8 mouse cellular contexts compared by ENCODE assay signal in genomic region chr3:133091664-133092273, GRCm38 (mm10). TPM values are rescaled to one million over a fixed set of nuclear protein-coding genes. Genes with fewer than 3 reads are reported as not detected.
DNase-seq lines count a peak whose midpoint lies in the region; ATAC-seq and TF ChIP-seq lines count a peak whose summit lies in the region.

Gene Ints12, plus strand, starts transcription at chr3:133091840.
Gene Gstcd, minus strand, starts transcription at chr3:133092033.

- H3K27me3 ChIP-seq in megakaryocyte, embryonic 14.5 days (replicated peaks) = no peaks in the 10 kb centered on the region

- H3K9me3 ChIP-seq in megakaryocyte, embryonic 14.5 days = no peaks in the 10 kb centered on the region

- no peaks in the 10 kb centered on the region for H3K4me1 ChIP-seq in cortical plate, adult 2 months (ENCODE audit: control insufficient read depth, insufficient read depth, low read length)
- H3K4me1 ChIP-seq in megakaryocyte, embryonic 14.5 days = peaks cover 40% of the 10 kb centered on the region

- peak; percentile 89 for ATAC-seq in activated CD4-positive, CD25-positive, alpha-beta regulatory T cell, adult 4 months

- TF ChIP-seq CTCF in cortical plate, adult 2 months (IDR thresholded peaks at IDR 0.05; ENCODE audit: extremely low read depth, insufficient read depth, low read length) = no peak

- peak within 1 kb of the TSS; percentile 40 for H3K27ac ChIP-seq in cortical plate, adult 2 months (ENCODE audit: insufficient read depth, low read length)

- peak; percentile 80 to 85 for DNase-seq in gastrocnemius, adult 8-10 months (ENCODE audit: low spot score in 2 of 2)
- peak; percentile 94 for DNase-seq in hindlimb bud, embryonic 11.5 days (ENCODE audit: extremely low spot score, low read depth, low spot score)
- peak; percentile 88 to 91 for DNase-seq in left cerebral cortex, adult 8-10 months (ENCODE audit: low spot score in 2 of 2)
- DNase-seq in right cerebral cortex, postnatal 10 days (ENCODE audit: low spot score in 2 of 2) = peak; percentile 96 to 97
- DNase-seq in urinary bladder, postnatal 25 days (ENCODE audit: low spot score) = peak; percentile 88

- TF ChIP-seq POLR2A in cortical plate, adult 2 months (IDR thresholded peaks at IDR 0.05; ENCODE audit: extremely low read depth, insufficient read depth, low read length) = peak; percentile 73

- H3K4me3 ChIP-seq in cortical plate, adult 2 months (ENCODE audit: insufficient read depth, low read length) = peak within 1 kb of the TSS; percentile 51
- H3K4me3 ChIP-seq in megakaryocyte, embryonic 14.5 days (replicated peaks) = peak within 1 kb of the TSS; percentile 92

- peaks cover 14% of the 10 kb centered on the region for H3K36me3 ChIP-seq in megakaryocyte, embryonic 14.5 days (replicated peaks; ENCODE audit: low read length)

RNA-seq across cellular contexts. Expression of gene Ints12, which starts in this region (rescaled TPM):
- polyA plus RNA-seq in activated CD4-positive, CD25-positive, alpha-beta regulatory T cell, adult 4 months (2017; shearing (Covaris generic)) = 10 to 100 TPM; 17.1 to 20.7 TPM
- polyA plus RNA-seq in cortical plate, adult 2 months (2012; rRNA removed) = 7.4 and 7.9 TPM in 2 replicates
- 10 to 100 TPM in 1 of 4 experiments, 1 to 10 TPM in 3; 7.0 to 11.6 (median 8.9) TPM for total RNA-seq in gastrocnemius, adult 8-10 months (2022)
- total RNA-seq in left cerebral cortex, adult 8-10 months (2022) = 10 to 100 TPM in 3 of 4 experiments, 1 to 10 TPM in 1; 9.6 to 14.5 (median 12.9) TPM
- polyA plus RNA-seq in megakaryocyte, embryonic 14.5 days (2012; ENCODE audit: insufficient read depth, low replicate concordance) = 2.5 TPM in 1 of 2 replicates, not detected in the other

RNA-seq across cellular contexts. Expression of gene Gstcd, which starts in this region (rescaled TPM):
- polyA plus RNA-seq in activated CD4-positive, CD25-positive, alpha-beta regulatory T cell, adult 4 months (2017; shearing (Covaris generic)) = 1 to 10 TPM; 2.5 to 4.0 TPM
- polyA plus RNA-seq in cortical plate, adult 2 months (2012; rRNA removed) = 3.7 and 4.0 TPM in 2 replicates
- 1 to 10 TPM; 1.8 to 2.4 (median 2.1) TPM for total RNA-seq in gastrocnemius, adult 8-10 months (2022)
- 10 to 100 TPM in 3 of 4 experiments, 1 to 10 TPM in 1; 9.8 to 12.9 (median 11.4) TPM for total RNA-seq in left cerebral cortex, adult 8-10 months (2022)
- polyA plus RNA-seq in megakaryocyte, embryonic 14.5 days (2012; ENCODE audit: insufficient read depth, low replicate concordance) = 3.2 and 3.7 TPM in 2 replicates

Comparison
In these comparisons a context has a peak if more than half of its experiments do, and no peak if none do; other contexts are left out.
1. Peak in every context shown above with its lines: DNase-seq, ATAC-seq, H3K4me3 ChIP-seq and H3K27ac ChIP-seq.